Mouse (Mus musculus): ENCODE data around the gene Ptk6. TPM values are rescaled to one million over a fixed set of nuclear protein-coding genes. Genes with fewer than 3 reads are reported as not detected.

Ptk6 gene
- total and polyA plus RNA-seq, 3 experiments = not detected

- H3K36me3 ChIP-seq (ENCODE audit: control insufficient read depth in 1 of 2, insufficient read depth in 2 of 2, low read length in 2 of 2) = peaks cover 0 to 17% of the 10 kb centered on the region in 2 experiments; a peak in 2 of 4 replicates
- peak overlapping the region; percentile 98 to 100 for H3K4me3 ChIP-seq (ENCODE audit: control insufficient read depth in 1 of 2, insufficient read depth in 1 of 2, low read depth in 2 of 2, low read length in 2 of 2)
- H3K9ac ChIP-seq (ENCODE audit: control insufficient read depth, low read depth, low read length, poor library complexity, severe bottlenecking) = peak overlapping the region; percentile 70
- H3K27me3 ChIP-seq (ENCODE audit: control insufficient read depth in 1 of 2, insufficient read depth in 2 of 2, low read length in 2 of 2) = no peaks in the 10 kb centered on the region
- TF ChIP-seq TCF12 (IDR thresholded peaks at IDR 0.05; ENCODE audit: low read depth, low read length) (no peak), BHLHE40 (IDR thresholded peaks at IDR 0.05; ENCODE audit: borderline replicate concordance, low read depth, low read length) (no peak), CTCF (IDR thresholded peaks at IDR 0.05 in 2 of 3, conservative IDR thresholded peaks at IDR 0.05 in 1 of 3; ENCODE audit: control insufficient read depth in 1 of 3, insufficient read depth in 1 of 3, low read depth in 2 of 3, low read length in 3 of 3, poor library complexity in 1 of 3, severe bottlenecking in 1 of 3) (no peak), KAT2A (conservative IDR thresholded peaks at IDR 0.05; ENCODE audit: low read depth, low read length) (no peak), RCOR1 (IDR thresholded peaks at IDR 0.05; ENCODE audit: low read depth, low read length) (no peak), E2F4 (IDR thresholded peaks at IDR 0.05; ENCODE audit: borderline replicate concordance, low read depth, low read length) (no peak)
- H3K4me1 ChIP-seq (ENCODE audit: control insufficient read depth in 1 of 2, insufficient read depth in 2 of 2, low read length in 2 of 2) = peaks cover 2 to 15% of the 10 kb centered on the region in 2 experiments
- H3K79me2 ChIP-seq (ENCODE audit: control insufficient read depth, insufficient read depth, low read length, poor library complexity) = peaks cover 7% of the 10 kb centered on the region; the same call in 1 of the 2 replicates
- H3K9me3 ChIP-seq (replicated peaks; ENCODE audit: insufficient read depth, low read length) = no peaks in the 10 kb centered on the region
- DNase-seq (ENCODE audit: low read depth, low spot score) = no peak
- no peak overlapping the region for H3K27ac ChIP-seq (ENCODE audit: control insufficient read depth, low read depth, low read length)
These were observed 39.7 kb upstream of the Ptk6 start for GRCm38 (mm10) chr2:181242314-181242665.

- H3K36me3 ChIP-seq (ENCODE audit: control insufficient read depth in 1 of 2, insufficient read depth in 2 of 2, low read length in 2 of 2) = peaks cover 0 to 17% of the 10 kb centered on the region in 2 experiments; a peak in 2 of 4 replicates
- peak within 1 kb of the TSS; percentile 53 for H3K27ac ChIP-seq (ENCODE audit: control insufficient read depth, low read depth, low read length)
- no peak for TF ChIP-seq MEF2A (IDR thresholded peaks at IDR 0.05; ENCODE audit: extremely low read depth, insufficient replicate concordance, low read depth, low read length, poor library complexity, severe bottlenecking)
- TF ChIP-seq NELFE (IDR thresholded peaks at IDR 0.05; ENCODE audit: low read depth, low read length) = peak; percentile 80
- peak; percentile 52; the same call in 1 of the 2 replicates for TF ChIP-seq ETS1 (IDR thresholded peaks at IDR 0.05; ENCODE audit: low read depth, low read length)
- peak; percentile 69; the same call in 1 of the 2 replicates for TF ChIP-seq ZNF384 (IDR thresholded peaks at IDR 0.05; ENCODE audit: low read depth, low read length)
- no peak for TF ChIP-seq ELF1 (IDR thresholded peaks at IDR 0.05; ENCODE audit: low read depth, low read length)
- peak; percentile 90 for TF ChIP-seq POLR2AphosphoS2 (IDR thresholded peaks at IDR 0.05; ENCODE audit: low read length)
- TF ChIP-seq MAZ (IDR thresholded peaks at IDR 0.05; ENCODE audit: low read depth, low read length) = peak; percentile 77; the same call in 1 of the 2 replicates
- TF ChIP-seq SIN3A (IDR thresholded peaks at IDR 0.05; ENCODE audit: low read length) = peak; percentile 58
- TF ChIP-seq NRF1 (IDR thresholded peaks at IDR 0.05; ENCODE audit: insufficient read depth, low read depth, low read length, poor library complexity, severe bottlenecking) = no peak
- TF ChIP-seq ZKSCAN1 (IDR thresholded peaks at IDR 0.05; ENCODE audit: low read depth, low read length) = no peak
- no peak for TF ChIP-seq UBTF (IDR thresholded peaks at IDR 0.05; ENCODE audit: borderline replicate concordance, insufficient read depth, low read depth, low read length)
- no peak for TF ChIP-seq CHD2 (IDR thresholded peaks at IDR 0.05; ENCODE audit: low read length)
- TF ChIP-seq TBP (IDR thresholded peaks at IDR 0.05; ENCODE audit: low read depth, low read length) = peak; percentile 68
- no peak for TF ChIP-seq RCOR1 (IDR thresholded peaks at IDR 0.05; ENCODE audit: low read depth, low read length)
- no peak for TF ChIP-seq RAD21 (IDR thresholded peaks at IDR 0.05; ENCODE audit: low read depth, low read length)
- TF ChIP-seq SMC3 (IDR thresholded peaks at IDR 0.05; ENCODE audit: low read depth, low read length) = no peak
- no peak for TF ChIP-seq MAX (IDR thresholded peaks at IDR 0.05; ENCODE audit: low read length)
- no peak for TF ChIP-seq USF1 (IDR thresholded peaks at IDR 0.05; ENCODE audit: low read depth, low read length)
- no peak for TF ChIP-seq GATA1 (IDR thresholded peaks at IDR 0.05; ENCODE audit: low read depth, low read length)
- TF ChIP-seq MXI1 (IDR thresholded peaks at IDR 0.05; ENCODE audit: low read depth, low read length) = peak; percentile 77; the same call in 1 of the 2 replicates
- TF ChIP-seq POLR2A (IDR thresholded peaks at IDR 0.05; ENCODE audit: control insufficient read depth in 1 of 2, insufficient read depth in 1 of 2, low read depth in 1 of 2, low read length in 2 of 2, poor library complexity in 1 of 2) = peak; percentile 75 to 89; a peak in 3 of 4 replicates
- TF ChIP-seq TCF12 (IDR thresholded peaks at IDR 0.05; ENCODE audit: low read depth, low read length) = peak; percentile 67
- TF ChIP-seq HCFC1 (IDR thresholded peaks at IDR 0.05; ENCODE audit: low read depth, low read length) = peak; percentile 63
- peaks cover 2 to 15% of the 10 kb centered on the region in 2 experiments for H3K4me1 ChIP-seq (ENCODE audit: control insufficient read depth in 1 of 2, insufficient read depth in 2 of 2, low read length in 2 of 2)
- H3K4me3 ChIP-seq (ENCODE audit: control insufficient read depth in 1 of 2, insufficient read depth in 1 of 2, low read depth in 2 of 2, low read length in 2 of 2) = peak within 1 kb of the TSS; percentile 98 to 100
- peak; percentile 87 for DNase-seq (ENCODE audit: low read depth, low spot score)
- H3K9ac ChIP-seq (ENCODE audit: control insufficient read depth, low read depth, low read length, poor library complexity, severe bottlenecking) = peak within 1 kb of the TSS; percentile 94
- peaks cover 7% of the 10 kb centered on the region; the same call in 1 of the 2 replicates for H3K79me2 ChIP-seq (ENCODE audit: control insufficient read depth, insufficient read depth, low read length, poor library complexity)
- no peaks in the 10 kb centered on the region for H3K9me3 ChIP-seq (replicated peaks; ENCODE audit: insufficient read depth, low read length)
- no peaks in the 10 kb centered on the region for H3K27me3 ChIP-seq (ENCODE audit: control insufficient read depth in 1 of 2, insufficient read depth in 2 of 2, low read length in 2 of 2)
These were observed 39.2 kb upstream of the Ptk6 start, which contains the start of gene Helz2 for GRCm38 (mm10) chr2:181241602-181242313. TSS of gene Helz2 (minus strand) at chr2:181242027.
